Mouse (Mus musculus) layer of hippocampus, adult 6 months (tissue): ENCODE results near the gene Rrp12. TPM values are rescaled to one million over a fixed set of nuclear protein-coding genes. Genes with fewer than 3 reads are reported as not detected.

Experiments used
- long read RNA-seq, 2 experiments: library from polyadenylated mRNA; unstranded; transcript quantifications; one replicate each; pipeline ENCODE4 v2.0.0; 2019 to 2020
- polyA plus RNA-seq: library from polyadenylated mRNA; unstranded; fragments of <200 nt; fragmentation: Nextera tagmentation; gene quantifications from 2 replicates; pipeline ENCODE4 v1.2.3, GENCODE M21; 2021

Rrp12 gene
- polyA plus RNA-seq = 12.1 and 13.1 TPM in 2 replicates
- long read RNA-seq, experiment 1, full-length matches to known transcripts = 6 of 13 reads
- long read RNA-seq, experiment 1, partial matches to known transcripts = 5 of 13 reads
- long read RNA-seq, experiment 1, other reads (novel, unspliced or antisense) = 2 of 13 reads
- long read RNA-seq, experiment 2, full-length matches to known transcripts = 65 of 88 reads
- long read RNA-seq, experiment 2, partial matches to known transcripts = 16 of 88 reads
- long read RNA-seq, experiment 2, other reads (novel, unspliced or antisense) = 7 of 88 reads

DNA sequence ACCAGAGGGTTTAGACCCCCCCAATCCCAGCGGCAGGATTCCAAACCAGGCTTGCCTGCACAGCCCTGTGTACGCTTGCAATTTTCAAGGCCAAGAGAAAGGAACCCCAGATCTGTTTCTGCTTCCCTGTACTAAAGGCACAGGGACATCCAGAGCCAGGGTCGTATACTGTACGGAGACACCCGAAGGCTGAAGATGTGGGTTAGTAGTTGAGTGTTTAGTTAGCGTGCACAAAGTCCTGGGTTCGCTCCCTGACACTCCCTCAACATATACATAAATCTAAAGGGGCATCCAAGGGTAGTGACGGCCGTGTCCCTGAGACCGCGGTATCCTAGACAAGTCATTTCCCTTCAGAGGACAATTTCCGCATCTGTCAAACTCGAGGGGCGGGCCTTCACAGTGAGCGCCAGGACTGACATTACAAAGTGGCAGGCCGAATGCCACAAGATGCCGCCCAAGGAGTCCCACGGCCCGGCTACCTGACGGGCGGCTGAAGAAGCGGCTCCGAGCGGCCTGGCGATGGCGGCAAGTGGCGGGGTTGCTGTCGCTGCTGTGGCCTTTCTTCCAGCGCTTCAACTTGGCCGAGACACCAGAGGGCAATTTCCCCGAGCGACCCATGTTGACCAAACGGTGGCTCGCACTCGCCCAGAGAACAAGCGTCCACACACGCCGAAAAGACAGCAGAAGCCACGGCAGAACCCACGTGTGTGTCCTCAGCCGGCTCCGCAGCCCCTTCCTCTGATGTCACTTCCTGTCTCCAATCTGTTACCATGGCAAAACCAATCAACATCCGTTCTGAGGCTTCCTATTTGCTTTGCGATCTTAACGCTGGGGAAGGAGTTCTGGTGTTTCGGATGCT, at the start of gene Rrp12:
Rrp12 (minus strand) TSS at position 714 of the 859 bp plus-strand sequence.

DNA sequence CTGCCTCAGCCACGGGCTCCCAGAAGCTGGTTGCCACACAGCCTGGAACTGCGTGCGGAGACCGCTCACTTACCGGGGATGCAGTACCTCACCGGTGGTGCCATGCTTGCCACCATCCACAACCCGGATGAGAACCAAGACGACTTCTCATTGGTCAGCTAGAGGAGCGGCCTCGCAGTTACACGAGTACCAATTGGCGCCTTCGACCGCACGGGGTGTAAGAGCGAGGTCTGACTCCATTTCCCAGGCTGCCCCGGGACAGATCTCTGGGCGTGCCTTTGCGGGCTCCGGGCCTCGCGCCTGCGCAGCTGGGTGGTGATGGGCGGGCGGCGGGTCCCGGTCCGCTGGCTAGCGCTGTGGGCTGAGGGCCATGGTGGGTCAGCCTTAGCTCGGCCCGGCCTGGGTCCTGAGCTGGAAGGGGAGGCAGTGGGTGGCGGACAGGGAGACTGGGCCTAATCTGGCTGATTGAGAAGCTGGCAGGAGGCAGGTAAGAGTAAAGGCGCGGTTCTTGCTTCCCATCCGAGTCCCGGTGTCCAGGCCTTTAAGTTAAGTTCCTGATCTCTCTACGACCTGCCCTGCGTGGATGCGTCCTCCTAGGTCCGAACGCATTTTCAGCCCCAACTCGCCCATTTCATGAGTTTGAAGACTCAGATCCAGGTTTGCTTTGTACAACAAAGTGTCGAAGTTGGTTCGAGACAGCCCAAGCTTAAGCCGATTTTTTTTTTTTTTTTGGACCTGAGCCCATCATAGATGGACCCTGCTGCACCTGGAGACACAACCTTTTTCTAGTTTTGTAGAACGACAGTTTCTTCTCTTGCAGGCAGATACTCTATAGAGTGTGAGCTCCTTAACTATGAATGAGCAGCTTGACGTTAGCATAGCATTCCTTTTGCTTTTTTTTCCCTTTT, 37.5 kb upstream of the Rrp12 start, which contains the start of the genes Exosc1 and Zdhhc16:
Exosc1 (minus strand) TSS at position 245 of the 908 bp plus-strand sequence.
Zdhhc16 (plus strand) TSS at position 302 of the 908 bp plus-strand sequence.

DNA sequence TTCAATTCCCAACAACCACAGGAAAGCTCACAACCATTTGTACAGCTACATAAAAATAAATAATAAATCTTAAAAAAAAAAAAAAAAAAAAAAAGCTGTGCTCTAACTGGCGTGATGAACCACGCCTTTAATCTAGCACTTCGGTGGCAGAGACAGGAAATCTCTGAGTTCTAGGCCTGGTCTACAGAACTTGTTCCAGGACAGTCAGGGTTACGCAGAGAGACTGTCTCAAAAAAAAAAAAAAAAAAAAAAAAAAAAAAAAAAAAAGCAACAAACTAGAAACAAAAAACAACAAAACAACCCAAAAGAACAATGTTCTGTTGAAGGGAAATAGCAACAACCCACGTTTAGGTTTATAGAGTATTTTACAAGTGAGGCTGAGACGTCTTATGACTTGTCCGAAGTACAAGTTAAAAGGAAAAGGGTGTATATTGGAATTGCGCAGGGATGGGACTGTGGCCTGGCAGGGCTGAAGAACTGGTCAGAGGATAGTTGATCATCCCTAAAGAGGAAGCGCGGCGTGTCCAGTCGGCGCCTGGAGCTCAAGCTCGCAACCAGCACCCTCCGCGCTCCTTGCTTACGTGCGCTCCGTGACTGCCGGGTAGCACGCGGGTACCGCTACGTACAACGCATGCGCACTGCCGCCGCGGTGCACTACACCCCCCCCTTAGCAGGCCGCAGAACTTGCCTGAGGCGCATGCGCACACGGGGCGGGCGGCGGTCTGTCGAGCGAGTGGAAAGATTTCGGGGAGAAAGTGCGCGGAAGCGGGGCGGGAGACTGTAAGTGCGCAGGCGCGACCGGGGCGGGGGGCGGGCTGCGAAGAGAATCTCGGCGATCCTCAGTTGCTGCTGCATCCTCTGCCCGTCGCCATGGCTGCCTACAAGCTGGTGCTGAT, 15.5 kb upstream of the Rrp12 start, which contains the start of gene Pgam1:
Pgam1 (plus strand) TSS at position 746 of the 896 bp plus-strand sequence.

DNA sequence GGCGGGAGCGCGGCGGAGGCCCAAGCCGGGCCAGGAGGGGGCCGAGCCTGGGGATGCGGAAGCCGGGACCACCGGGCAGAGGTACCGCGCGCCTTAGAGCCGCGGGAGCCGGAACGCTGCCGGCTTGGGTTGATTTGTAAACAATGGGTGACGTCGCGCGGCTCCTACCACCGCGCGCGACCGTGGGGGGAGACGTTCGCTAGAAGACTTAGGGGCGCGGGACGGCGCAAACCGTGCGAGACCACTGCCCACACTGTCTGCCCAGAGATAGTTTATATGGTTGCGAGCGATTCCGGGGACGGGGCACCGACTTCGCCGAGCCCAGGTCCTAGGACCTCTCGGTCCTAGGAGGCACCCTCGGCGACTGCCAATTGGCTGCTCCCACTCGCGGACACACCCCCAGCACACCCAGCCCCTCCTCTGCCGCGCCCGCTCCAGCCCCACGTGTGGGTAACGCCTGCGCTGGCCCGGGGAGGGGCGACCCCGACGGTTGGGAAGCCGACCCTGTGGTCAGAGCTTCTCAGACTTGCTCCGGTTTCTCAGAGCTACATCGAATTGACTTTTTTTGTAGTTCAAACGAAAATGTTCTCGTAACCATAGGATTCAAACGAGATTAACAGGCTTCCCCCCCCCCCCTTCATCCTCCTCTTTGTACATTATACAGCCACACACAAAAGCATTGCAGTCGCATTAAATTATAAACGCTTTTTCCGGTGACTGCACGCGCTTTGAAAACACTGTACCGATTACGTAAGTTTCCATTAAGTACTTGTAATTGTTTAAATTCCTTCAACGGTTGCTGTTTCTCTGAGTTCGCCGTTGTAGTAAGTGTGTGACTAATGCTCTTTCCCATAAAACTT, 47.8 kb downstream of the Rrp12 start, which contains the start of gene Frat2:
Frat2 (minus strand) TSS at position 141 of the 860 bp plus-strand sequence.

DNA sequence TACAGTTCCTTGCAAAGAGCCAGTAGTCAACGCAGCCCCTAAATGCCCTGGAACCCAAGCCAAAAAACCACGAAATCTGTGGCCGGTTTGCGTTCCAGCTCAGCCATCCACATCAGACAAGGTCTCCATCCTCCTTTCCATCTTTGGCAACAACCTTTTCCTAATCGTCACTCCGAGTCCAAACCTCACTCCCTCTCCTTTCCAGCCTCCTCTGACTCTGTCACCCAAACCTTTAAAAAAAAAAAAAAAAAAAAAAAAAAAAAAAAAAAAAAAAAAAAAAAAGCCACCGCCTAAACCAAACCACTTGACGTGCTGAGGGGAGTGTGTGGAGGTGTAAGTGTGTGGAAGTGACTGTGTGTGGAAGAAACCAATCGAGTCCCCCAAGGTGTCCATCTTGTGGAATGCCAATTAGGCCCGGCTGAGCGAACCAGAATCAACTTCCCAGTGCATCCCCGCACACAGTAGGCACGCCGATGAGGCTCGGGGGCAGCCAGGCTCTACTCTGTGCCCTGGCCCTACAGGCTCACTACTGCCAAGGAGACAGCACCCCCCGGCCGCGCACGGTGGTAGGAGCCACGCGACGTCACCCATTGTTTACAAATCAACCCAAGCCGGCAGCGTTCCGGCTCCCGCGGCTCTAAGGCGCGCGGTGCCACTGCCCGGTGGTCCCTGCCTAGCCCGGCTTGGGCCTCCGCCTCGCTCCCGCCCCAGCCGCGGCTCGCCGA, 66.4 kb downstream of the Rrp12 start, which contains the start of gene Frat1:
Frat1 (plus strand) TSS at position 590 of the 725 bp plus-strand sequence.

Other genes with a start within 250 kb of the Rrp12 start
- gene Slit1, start 152.5 kb downstream of the Rrp12 start, polyA plus RNA-seq = 40.5 and 40.9 TPM in 2 replicates
- gene Arhgap19, start 94.1 kb downstream of the Rrp12 start, polyA plus RNA-seq = 0.52 and 0.65 TPM in 2 replicates
- 51.4 and 67.2 TPM in 2 replicates for gene Frat1, start 66.2 kb downstream of the Rrp12 start, polyA plus RNA-seq
- gene Frat2, start 48.0 kb downstream of the Rrp12 start, polyA plus RNA-seq = 0.55 and 0.67 TPM in 2 replicates
- 781 and 829 TPM in 2 replicates for gene Pgam1, start 15.8 kb upstream of the Rrp12 start, polyA plus RNA-seq
- 53.5 and 54.9 TPM in 2 replicates for gene Exosc1, start 37.2 kb upstream of the Rrp12 start, polyA plus RNA-seq
- 30.0 and 30.7 TPM in 2 replicates for gene Zdhhc16, start 37.3 kb upstream of the Rrp12 start, polyA plus RNA-seq
- 8.5 and 8.8 TPM in 2 replicates for gene Mms19, start 85.0 kb upstream of the Rrp12 start, polyA plus RNA-seq
- 3.5 and 4.2 TPM in 2 replicates for gene Ubtd1, start 85.6 kb upstream of the Rrp12 start, polyA plus RNA-seq
- gene Ankrd2, start 139.8 kb upstream of the Rrp12 start, polyA plus RNA-seq = 0.50 and 0.56 TPM in 2 replicates
- 0.73 and 0.92 TPM in 2 replicates for gene Hoga1, start 149.4 kb upstream of the Rrp12 start, polyA plus RNA-seq
- gene 4933411K16Rik, start 156.1 kb upstream of the Rrp12 start, polyA plus RNA-seq = not detected in 2 replicates
- gene Morn4, start 190.2 kb upstream of the Rrp12 start, polyA plus RNA-seq = 53.1 and 58.1 TPM in 2 replicates
- gene Pi4k2a, start 194.3 kb upstream of the Rrp12 start, polyA plus RNA-seq = 8.1 and 8.4 TPM in 2 replicates
- 65.3 and 67.0 TPM in 2 replicates for gene Avpi1, start 232.9 kb upstream of the Rrp12 start, polyA plus RNA-seq